Mouse (Mus musculus): ENCODE measurements around the gene Ndufaf2. TPM values are rescaled to one million over a fixed set of nuclear protein-coding genes. Genes with fewer than 3 reads are reported as not detected.

Ndufaf2 gene
- 2.5 and 4.4 TPM in 2 replicates for polyA plus RNA-seq (2012)

GRCm38 (mm10) chr13:108158465-108159240 is at the start of gene Ndufaf2, which contains the start of gene Ercc8:
TSS of gene Ndufaf2 (minus strand) at chr13:108158623.
TSS of gene Ercc8 (plus strand) at chr13:108158731.
- Histone ChIP-seq H3K4me1 (ENCODE audit: control insufficient read depth) (peaks cover 21% of the 10 kb centered on the region), H3K9me3 (ENCODE audit: control insufficient read depth, low read length) (no peaks in the 10 kb centered on the region), H3K27me3 (ENCODE audit: control insufficient read depth) (no peaks in the 10 kb centered on the region), H3K4me3 (replicated peaks) (peak within 1 kb of the TSS; percentile 87), H3K36me3 (ENCODE audit: control insufficient read depth) (peaks cover 17% of the 10 kb centered on the region)
- TF ChIP-seq GATA1 (IDR thresholded peaks at IDR 0.05; ENCODE audit: low read length) (no peak), TAL1 (IDR thresholded peaks at IDR 0.05; ENCODE audit: low read length) (no peak)

- Histone ChIP-seq H3K9me3 (ENCODE audit: control insufficient read depth, low read length) (no peaks in the 10 kb centered on the region), H3K4me1 (ENCODE audit: control insufficient read depth) (peaks cover 3% of the 10 kb centered on the region), H3K4me3 (replicated peaks) (no peak overlapping the region), H3K36me3 (ENCODE audit: control insufficient read depth) (no peaks in the 10 kb centered on the region), H3K27me3 (ENCODE audit: control insufficient read depth) (peaks cover 7% of the 10 kb centered on the region)
- TF ChIP-seq TAL1 (IDR thresholded peaks at IDR 0.05; ENCODE audit: low read length) (no peak), GATA1 (IDR thresholded peaks at IDR 0.05; ENCODE audit: low read length) (no peak)
Measured at GRCm38 (mm10) chr13:108208090-108208489, 49.7 kb upstream of the Ndufaf2 start.

- no peaks in the 10 kb centered on the region for H3K36me3 ChIP-seq (ENCODE audit: control insufficient read depth)
- peaks cover 3% of the 10 kb centered on the region for H3K4me1 ChIP-seq (ENCODE audit: control insufficient read depth)
- peaks cover 2% of the 10 kb centered on the region for H3K27me3 ChIP-seq (ENCODE audit: control insufficient read depth)
- H3K4me3 ChIP-seq (replicated peaks): no peak overlapping the region
- H3K9me3 ChIP-seq (ENCODE audit: control insufficient read depth, low read length): no peaks in the 10 kb centered on the region
- no peak for TF ChIP-seq TAL1 (IDR thresholded peaks at IDR 0.05; ENCODE audit: low read length)
- TF ChIP-seq GATA1 (IDR thresholded peaks at IDR 0.05; ENCODE audit: low read length): no peak
Measured at GRCm38 (mm10) chr13:108207447-108207846, 49.0 kb upstream of the Ndufaf2 start.

- Histone ChIP-seq H3K4me1 (ENCODE audit: control insufficient read depth) (no peaks in the 10 kb centered on the region), H3K36me3 (ENCODE audit: control insufficient read depth) (no peaks in the 10 kb centered on the region), H3K9me3 (ENCODE audit: control insufficient read depth, low read length) (no peaks in the 10 kb centered on the region), H3K27me3 (ENCODE audit: control insufficient read depth) (no peaks in the 10 kb centered on the region), H3K4me3 (replicated peaks) (no peak overlapping the region)
- TF ChIP-seq TAL1 (IDR thresholded peaks at IDR 0.05; ENCODE audit: low read length): no peak
- TF ChIP-seq GATA1 (IDR thresholded peaks at IDR 0.05; ENCODE audit: low read length): no peak
Measured at GRCm38 (mm10) chr13:108204857-108205256, 46.4 kb upstream of the Ndufaf2 start.

- Histone ChIP-seq H3K4me3 (replicated peaks) (no peak overlapping the region), H3K4me1 (ENCODE audit: control insufficient read depth) (no peaks in the 10 kb centered on the region), H3K27me3 (ENCODE audit: control insufficient read depth) (no peaks in the 10 kb centered on the region), H3K9me3 (ENCODE audit: control insufficient read depth, low read length) (no peaks in the 10 kb centered on the region), H3K36me3 (ENCODE audit: control insufficient read depth) (peaks cover 34% of the 10 kb centered on the region)
- no peak for TF ChIP-seq TAL1 (IDR thresholded peaks at IDR 0.05; ENCODE audit: low read length)
- TF ChIP-seq GATA1 (IDR thresholded peaks at IDR 0.05; ENCODE audit: low read length): no peak
Measured at GRCm38 (mm10) chr13:108195474-108195873, 37.1 kb upstream of the Ndufaf2 start.

GRCm38 (mm10) chr13:108191074-108191720 is 32.8 kb upstream of the Ndufaf2 start:
- Histone ChIP-seq H3K4me1 (ENCODE audit: control insufficient read depth) (no peaks in the 10 kb centered on the region), H3K27me3 (ENCODE audit: control insufficient read depth) (no peaks in the 10 kb centered on the region), H3K9me3 (ENCODE audit: control insufficient read depth, low read length) (no peaks in the 10 kb centered on the region), H3K4me3 (replicated peaks) (no peak overlapping the region), H3K36me3 (ENCODE audit: control insufficient read depth) (peaks cover 56% of the 10 kb centered on the region)
- TF ChIP-seq TAL1 (IDR thresholded peaks at IDR 0.05; ENCODE audit: low read length): no peak
- no peak for TF ChIP-seq GATA1 (IDR thresholded peaks at IDR 0.05; ENCODE audit: low read length)

GRCm38 (mm10) chr13:108187994-108188393 is 29.6 kb upstream of the Ndufaf2 start:
- no peak overlapping the region for H3K4me3 ChIP-seq (replicated peaks)
- peaks cover 53% of the 10 kb centered on the region for H3K36me3 ChIP-seq (ENCODE audit: control insufficient read depth)
- H3K4me1 ChIP-seq (ENCODE audit: control insufficient read depth): no peaks in the 10 kb centered on the region
- TF ChIP-seq GATA1 (IDR thresholded peaks at IDR 0.05; ENCODE audit: low read length) (no peak), TAL1 (IDR thresholded peaks at IDR 0.05; ENCODE audit: low read length) (no peak)
- no peaks in the 10 kb centered on the region for H3K27me3 ChIP-seq (ENCODE audit: control insufficient read depth)
- no peaks in the 10 kb centered on the region for H3K9me3 ChIP-seq (ENCODE audit: control insufficient read depth, low read length)

GRCm38 (mm10) chr13:108185530-108185929 is 27.1 kb upstream of the Ndufaf2 start:
- TF ChIP-seq GATA1 (IDR thresholded peaks at IDR 0.05; ENCODE audit: low read length) (no peak), TAL1 (IDR thresholded peaks at IDR 0.05; ENCODE audit: low read length) (no peak)
- Histone ChIP-seq H3K9me3 (ENCODE audit: control insufficient read depth, low read length) (no peaks in the 10 kb centered on the region), H3K4me3 (replicated peaks) (no peak overlapping the region), H3K4me1 (ENCODE audit: control insufficient read depth) (no peaks in the 10 kb centered on the region), H3K27me3 (ENCODE audit: control insufficient read depth) (no peaks in the 10 kb centered on the region), H3K36me3 (ENCODE audit: control insufficient read depth) (peaks cover 72% of the 10 kb centered on the region)

GRCm38 (mm10) chr13:108184743-108185255 is 26.4 kb upstream of the Ndufaf2 start:
- no peaks in the 10 kb centered on the region for H3K27me3 ChIP-seq (ENCODE audit: control insufficient read depth)
- H3K4me1 ChIP-seq (ENCODE audit: control insufficient read depth): no peaks in the 10 kb centered on the region
- H3K4me3 ChIP-seq (replicated peaks): no peak overlapping the region
- H3K36me3 ChIP-seq (ENCODE audit: control insufficient read depth): peaks cover 72% of the 10 kb centered on the region
- no peaks in the 10 kb centered on the region for H3K9me3 ChIP-seq (ENCODE audit: control insufficient read depth, low read length)
- TF ChIP-seq TAL1 (IDR thresholded peaks at IDR 0.05; ENCODE audit: low read length) (no peak), GATA1 (IDR thresholded peaks at IDR 0.05; ENCODE audit: low read length) (no peak)
